Mouse (Mus musculus) right cerebral cortex, postnatal 25 days (tissue): ENCODE data around the gene Bhlhe40.

Source experiments
- DNase-seq: peaks from one replicate; pipeline ENCODE4 v3.0.0; 2022

Gene Bhlhe40

GRCm38 (mm10) chr6:108695844-108696821 lies 35.7 kb downstream of the Bhlhe40 start:
- DNase-seq = no peak

- DNase-seq = no peak
These were observed 36.4 kb downstream of the Bhlhe40 start for GRCm38 (mm10) chr6:108696822-108697202.

GRCm38 (mm10) chr6:108697345-108697744 lies 36.9 kb downstream of the Bhlhe40 start:
- DNase-seq = no peak

- no peak for DNase-seq
These were observed 38.0 kb downstream of the Bhlhe40 start for GRCm38 (mm10) chr6:108698343-108698870.

GRCm38 (mm10) chr6:108699679-108700078 lies 39.2 kb downstream of the Bhlhe40 start:
- DNase-seq = no peak

- DNase-seq = no peak
These were observed 40.4 kb downstream of the Bhlhe40 start for GRCm38 (mm10) chr6:108700638-108701343.

GRCm38 (mm10) chr6:108702648-108703047 lies 42.2 kb downstream of the Bhlhe40 start:
- no peak for DNase-seq

- DNase-seq = no peak
These were observed 42.7 kb downstream of the Bhlhe40 start for GRCm38 (mm10) chr6:108703085-108703484.

GRCm38 (mm10) chr6:108704316-108705080 lies 44.1 kb downstream of the Bhlhe40 start:
- no peak for DNase-seq

- DNase-seq = no peak
These were observed 45.5 kb downstream of the Bhlhe40 start for GRCm38 (mm10) chr6:108705957-108706356.

- no peak for DNase-seq
These were observed 46.7 kb downstream of the Bhlhe40 start for GRCm38 (mm10) chr6:108706994-108707645.

- DNase-seq = no peak
These were observed 48.7 kb downstream of the Bhlhe40 start for GRCm38 (mm10) chr6:108709131-108709470.

GRCm38 (mm10) chr6:108709471-108710231 lies 49.2 kb downstream of the Bhlhe40 start:
- peak; percentile 79 for DNase-seq

- no peak for DNase-seq
These were observed 50.2 kb downstream of the Bhlhe40 start for GRCm38 (mm10) chr6:108710667-108711066.

GRCm38 (mm10) chr6:108711192-108711964 lies 50.9 kb downstream of the Bhlhe40 start:
- no peak for DNase-seq

- no peak for DNase-seq
These were observed 51.7 kb downstream of the Bhlhe40 start for GRCm38 (mm10) chr6:108712148-108712547.

GRCm38 (mm10) chr6:108713175-108713974 lies 52.9 kb downstream of the Bhlhe40 start:
- no peak for DNase-seq
